ENCODE assay signal across 10 mouse cellular contexts in the genomic region with DNA sequence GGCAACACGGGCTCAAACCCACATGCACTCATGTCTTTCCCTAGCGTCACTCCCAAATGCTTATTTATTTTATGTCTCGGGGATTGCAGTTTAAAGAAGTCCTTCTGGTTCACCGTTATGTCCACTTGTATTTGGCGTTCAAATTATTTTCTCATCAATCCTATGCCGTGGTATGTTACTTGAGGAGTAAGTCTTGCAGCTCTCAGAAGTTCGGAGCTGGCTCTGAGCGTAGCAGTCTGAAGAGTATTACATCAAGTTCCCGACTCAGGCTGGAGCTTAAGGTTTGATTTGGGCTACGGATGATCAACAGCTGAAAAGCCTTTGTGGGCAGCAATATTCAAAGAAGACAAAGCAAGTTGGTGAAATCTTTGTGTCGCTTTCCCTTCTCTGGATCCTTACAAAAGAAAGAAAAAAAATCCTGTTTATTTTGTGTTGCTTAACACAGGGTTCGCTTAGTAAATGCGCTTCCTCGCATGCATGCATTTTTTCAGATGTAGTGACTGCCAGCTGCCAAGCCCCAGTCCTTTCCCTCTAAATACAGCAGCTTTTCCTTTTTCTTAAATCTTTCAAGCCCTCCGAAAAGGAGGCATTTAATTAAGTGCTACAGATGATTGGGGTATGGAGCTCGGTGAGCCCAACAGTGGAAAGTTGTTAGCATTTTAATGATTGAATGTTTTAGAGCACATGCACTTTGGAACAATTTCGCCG.
DNase-seq lines count a peak whose midpoint lies in the region; ATAC-seq and TF ChIP-seq lines count a peak whose summit lies in the region.
"Had no signal": no experiment of that assay in that cellular context is flagged by ENCODE, and none has a peak within 500 bp of the region (broad histone marks: within the 10 kb centered on the region; RNA-seq: fewer than 3 reads in every experiment).

No protein-coding gene starts in this region.

- WGBS in heart, postnatal 0 days: 76% methylated on average over 18 of the region's 18 CpGs
- WGBS in heart, adult 2 months: 75% methylated on average over 18 of the region's 18 CpGs
- 64% methylated on average over 18 of the region's 18 CpGs for WGBS in neural tube, embryonic 15.5 days
- 93% methylated on average over 18 of the region's 18 CpGs for WGBS in thymus, adult 2 months

- peak overlapping the region; percentile 6; the same call in 1 of the 2 replicates for H3K4me2 ChIP-seq in heart, postnatal 0 days (ENCODE audit: low read depth, low read length)
- 0 out of 2 replicates have a peak overlapping the region, but pooled peaks have one; percentile 1 for H3K4me2 ChIP-seq in neural tube, embryonic 15.5 days
- H3K4me2 ChIP-seq: hindbrain, embryonic 13.5 days had no signal

- H3K79me2 ChIP-seq in heart, adult 2 months (replicated peaks; ENCODE audit: control insufficient read depth, insufficient read depth, low read length): no peaks in the 10 kb centered on the region

- no peaks in the 10 kb centered on the region for H3K27me3 ChIP-seq in heart, postnatal 0 days (ENCODE audit: control insufficient read depth, insufficient read depth, low read length)
- no peaks in the 10 kb centered on the region for H3K27me3 ChIP-seq in heart, adult 2 months (ENCODE audit: control insufficient read depth, insufficient read depth, low read length)
- H3K27me3 ChIP-seq in neural tube, embryonic 15.5 days (replicated peaks): no peaks in the 10 kb centered on the region
- H3K27me3 ChIP-seq in thymus, adult 2 months (ENCODE audit: control insufficient read depth, insufficient read depth, low read length): no peaks in the 10 kb centered on the region
- H3K27me3 ChIP-seq: hindbrain, embryonic 13.5 days had no signal

- H3K4me3 ChIP-seq in heart, postnatal 0 days (ENCODE audit: low read depth, low read length): no peak overlapping the region
- H3K4me3 ChIP-seq in heart, adult 2 months: no peak overlapping the region
- H3K4me3 ChIP-seq in neural tube, embryonic 15.5 days (replicated peaks): no peak overlapping the region
- H3K4me3 ChIP-seq in thymus, adult 2 months (ENCODE audit: control insufficient read depth, insufficient read depth, low read length): no peak overlapping the region
- H3K4me3 ChIP-seq: hindbrain, embryonic 13.5 days had no signal

- no peak for TF ChIP-seq CTCF in heart, postnatal 0 days (IDR thresholded peaks at IDR 0.05; ENCODE audit: low read depth)
- TF ChIP-seq CTCF in heart, adult 2 months (IDR thresholded peaks at IDR 0.05): no peak
- no peak for TF ChIP-seq CTCF in thymus, adult 2 months (IDR thresholded peaks at IDR 0.05; ENCODE audit: borderline replicate concordance, control insufficient read depth, extremely low read depth, insufficient read depth, low read length, poor library complexity)

- no peaks in the 10 kb centered on the region for H3K9me3 ChIP-seq in heart, postnatal 0 days (replicated peaks; ENCODE audit: control insufficient read depth, low read length)
- no peaks in the 10 kb centered on the region for H3K9me3 ChIP-seq in neural tube, embryonic 15.5 days (replicated peaks)
- H3K9me3 ChIP-seq: hindbrain, embryonic 13.5 days had no signal

- H3K27ac ChIP-seq in heart, postnatal 0 days (ENCODE audit: low read depth): no peak overlapping the region
- no peak overlapping the region for H3K27ac ChIP-seq in heart, adult 2 months
- no peak overlapping the region for H3K27ac ChIP-seq in neural tube, embryonic 15.5 days (replicated peaks)
- no peak overlapping the region for H3K27ac ChIP-seq in thymus, adult 2 months (ENCODE audit: control insufficient read depth, insufficient read depth, low read length)
- H3K27ac ChIP-seq: hindbrain, embryonic 13.5 days had no signal

- TF ChIP-seq POLR2A in heart, adult 2 months (IDR thresholded peaks at IDR 0.05; ENCODE audit: insufficient read depth, low read depth, low read length): no peak
- no peak for TF ChIP-seq POLR2A in thymus, adult 2 months (IDR thresholded peaks at IDR 0.05; ENCODE audit: control insufficient read depth, extremely low read depth, insufficient read depth, low read length, poor library complexity)

- H3K36me3 ChIP-seq in heart, postnatal 0 days (replicated peaks; ENCODE audit: control insufficient read depth, insufficient read depth, low read length): no peaks in the 10 kb centered on the region
- H3K36me3 ChIP-seq in heart, adult 2 months (ENCODE audit: control insufficient read depth, insufficient read depth, low read length): no peaks in the 10 kb centered on the region
- no peaks in the 10 kb centered on the region for H3K36me3 ChIP-seq in neural tube, embryonic 15.5 days
- no peaks in the 10 kb centered on the region for H3K36me3 ChIP-seq in thymus, adult 2 months (ENCODE audit: control insufficient read depth, insufficient read depth, low read length)
- H3K36me3 ChIP-seq: hindbrain, embryonic 13.5 days had no signal

- no peaks in the 10 kb centered on the region for H3K4me1 ChIP-seq in heart, postnatal 0 days (ENCODE audit: control insufficient read depth, insufficient read depth)
- H3K4me1 ChIP-seq in heart, adult 2 months (ENCODE audit: control insufficient read depth, insufficient read depth, low read length): no peaks in the 10 kb centered on the region
- H3K4me1 ChIP-seq in neural tube, embryonic 15.5 days: no peaks in the 10 kb centered on the region
- H3K4me1 ChIP-seq in thymus, adult 2 months (replicated peaks; ENCODE audit: control insufficient read depth, insufficient read depth, low read length): no peaks in the 10 kb centered on the region
- H3K4me1 ChIP-seq: hindbrain, embryonic 13.5 days had no signal

- no peak overlapping the region for H3K9ac ChIP-seq in heart, postnatal 0 days (replicated peaks; ENCODE audit: low read depth, low read length)
- H3K9ac ChIP-seq in heart, adult 2 months (ENCODE audit: low read depth, low read length): no peak overlapping the region
- H3K9ac ChIP-seq in neural tube, embryonic 15.5 days (replicated peaks): no peak overlapping the region
- H3K9ac ChIP-seq: hindbrain, embryonic 13.5 days had no signal

- no peak for TF ChIP-seq EP300 in heart, postnatal 0 days (IDR thresholded peaks at IDR 0.05; ENCODE audit: low read depth)
- no peak for TF ChIP-seq EP300 in heart, adult 2 months (IDR thresholded peaks at IDR 0.05; ENCODE audit: insufficient read depth, low read depth, low read length)

- no peak for ATAC-seq in heart, postnatal 0 days (ENCODE audit: insufficient read depth, low read depth)
- ATAC-seq in neural tube, embryonic 15.5 days (ENCODE audit: low FRiP score): no peak

- intact Hi-C loops in heart, adult 2 months (cut with DNase I): no loop called here

- DNase-seq in heart, postnatal 0 days (ENCODE audit: low spot score): no peak
- DNase-seq in heart, adult 2 months: no peak
- DNase-seq in neural tube, embryonic 10.5 days (ENCODE audit: extremely low spot score, low spot score): no peak
- peak; percentile 1 for DNase-seq in lung, postnatal 14 days
- no peak for DNase-seq in Muller cell, postnatal 12 days (ENCODE audit: inconsistent ontology term)
- DNase-seq in spleen, postnatal 14 days (ENCODE audit: low spot score in 2 of 2): no peak
- no peak for DNase-seq in thymus, adult 2 months
- DNase-seq: heart, adult 18-20 months had no signal
